In the genomic region with DNA sequence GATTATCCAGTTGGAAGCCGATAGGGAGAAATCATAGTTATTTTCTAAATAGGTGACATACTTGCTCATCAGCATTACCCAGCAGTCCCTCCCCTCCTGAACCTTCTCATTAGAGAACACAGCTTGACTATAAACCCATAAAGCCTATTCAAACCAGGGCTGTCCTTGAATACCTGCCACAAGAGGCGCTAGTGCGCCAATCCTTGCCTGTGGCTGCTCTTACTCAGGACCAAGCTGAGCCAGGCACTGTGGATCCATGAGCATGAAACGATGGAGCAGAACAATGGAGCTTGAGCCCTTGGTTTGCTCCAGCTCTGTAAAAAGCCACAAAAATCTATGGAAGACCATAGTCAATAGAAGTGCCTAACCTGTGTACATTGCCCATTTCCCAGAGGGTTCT, we compare ENCODE assay signal across 10 mouse cellular contexts. TPM values are rescaled to one million over a fixed set of nuclear protein-coding genes. Genes with fewer than 3 reads are reported as not detected.
DNase-seq lines count a peak whose midpoint lies in the region; ATAC-seq and TF ChIP-seq lines count a peak whose summit lies in the region.
"Had no signal": no experiment of that assay in that cellular context is flagged by ENCODE, and none has a peak within 500 bp of the region (broad histone marks: within the 10 kb centered on the region; RNA-seq: fewer than 3 reads in every experiment).

No protein-coding gene starts in this region.

- no peaks in the 10 kb centered on the region for H3K27me3 ChIP-seq in kidney, embryonic 14.5 days (ENCODE audit: control insufficient read depth, insufficient read depth, low read length)
- H3K27me3 ChIP-seq in intestine, embryonic 16.5 days (replicated peaks; ENCODE audit: control insufficient read depth, insufficient read depth, low read length) = no peaks in the 10 kb centered on the region
- H3K27me3 ChIP-seq: liver, embryonic 13.5 days; stomach, embryonic 15.5 days had no signal

- H3K27ac ChIP-seq in kidney, embryonic 14.5 days (ENCODE audit: low read depth, low read length) = no peak overlapping the region
- no peak overlapping the region for H3K27ac ChIP-seq in intestine, embryonic 16.5 days (ENCODE audit: low read length)
- no peak overlapping the region for H3K27ac ChIP-seq in left cerebral cortex, adult 2 months
- H3K27ac ChIP-seq: liver, embryonic 13.5 days; stomach, embryonic 15.5 days had no signal

- ATAC-seq in kidney, embryonic 14.5 days (ENCODE audit: low FRiP score, low TSS enrichment) = no peak
- ATAC-seq in intestine, embryonic 16.5 days = 0 out of 2 replicates have a peak, but pooled peaks have one; percentile 44

- intact Hi-C loops in left cerebral cortex, adult 2 months (cut with DNase I) = loop anchor here (5.0 kb wide), 1 partner anchor 189 kb away; no protein-coding TSS in a partner anchor

- H3K36me3 ChIP-seq in kidney, embryonic 14.5 days (ENCODE audit: control insufficient read depth, insufficient read depth, low read length) = no peaks in the 10 kb centered on the region
- H3K36me3 ChIP-seq in intestine, embryonic 16.5 days (ENCODE audit: control insufficient read depth, insufficient read depth, low read length) = no peaks in the 10 kb centered on the region
- H3K36me3 ChIP-seq: liver, embryonic 13.5 days; stomach, embryonic 15.5 days had no signal

- H3K4me3 ChIP-seq in kidney, embryonic 14.5 days (ENCODE audit: low read length) = no peak overlapping the region
- no peak overlapping the region for H3K4me3 ChIP-seq in intestine, embryonic 16.5 days (ENCODE audit: low read length)
- H3K4me3 ChIP-seq in left cerebral cortex, adult 2 months = no peak overlapping the region
- H3K4me3 ChIP-seq: liver, embryonic 13.5 days; stomach, embryonic 15.5 days had no signal

- H3K9ac ChIP-seq in kidney, embryonic 14.5 days (ENCODE audit: low read depth, low read length) = no peak overlapping the region
- no peak overlapping the region for H3K9ac ChIP-seq in intestine, embryonic 16.5 days (ENCODE audit: low read depth, low read length)
- H3K9ac ChIP-seq: liver, embryonic 13.5 days; stomach, embryonic 15.5 days had no signal

- DNase-seq in kidney, adult 11 months = peak; percentile 37
- peak; percentile 36 for DNase-seq in adipocyte (ENCODE audit: low spot score)
- DNase-seq in embryo, embryonic 10.5 days (ENCODE audit: low spot score) = peak; percentile 73
- peak; percentile 28 to 46 for DNase-seq in left cerebral cortex, adult 2 months (ENCODE audit: extremely low spot score in 1 of 2, low spot score in 2 of 2)
- peak; percentile 13 for DNase-seq in retina, adult 2 months (ENCODE audit: low read depth, low spot score)
- DNase-seq in spleen, adult 12 weeks (ENCODE audit: low spot score) = no peak
- DNase-seq: liver, embryonic 13.5 days had no signal

- no peak overlapping the region for H3K4me2 ChIP-seq in kidney, embryonic 14.5 days (replicated peaks; ENCODE audit: low read depth, low read length)
- no peak overlapping the region for H3K4me2 ChIP-seq in intestine, embryonic 16.5 days (ENCODE audit: low read depth, low read length)
- H3K4me2 ChIP-seq: liver, embryonic 13.5 days; stomach, embryonic 15.5 days had no signal

- TF ChIP-seq CTCF in left cerebral cortex, adult 2 months (IDR thresholded peaks at IDR 0.05) = peak; percentile 59

- 60% methylated on average over 4 of the region's 4 CpGs for WGBS in kidney, embryonic 14.5 days
- 58% methylated on average over 4 of the region's 4 CpGs for WGBS in intestine, embryonic 16.5 days

- H3K9me3 ChIP-seq in kidney, embryonic 14.5 days (ENCODE audit: control insufficient read depth, low read length) = no peaks in the 10 kb centered on the region
- H3K9me3 ChIP-seq in intestine, embryonic 16.5 days (ENCODE audit: control insufficient read depth, low read length) = no peaks in the 10 kb centered on the region
- H3K9me3 ChIP-seq: liver, embryonic 13.5 days; stomach, embryonic 15.5 days had no signal

- no peaks in the 10 kb centered on the region for H3K4me1 ChIP-seq in kidney, embryonic 14.5 days (ENCODE audit: control insufficient read depth, insufficient read depth, low read length)
- H3K4me1 ChIP-seq in intestine, embryonic 16.5 days (ENCODE audit: control insufficient read depth, insufficient read depth, low read length) = no peaks in the 10 kb centered on the region
- H3K4me1 ChIP-seq: liver, embryonic 13.5 days had no signal

RNA-seq across cellular contexts. Expression of a gene that starts 7.2 kb away (rescaled TPM):
- 0.21 and 0.32 TPM in 2 replicates for polyA plus RNA-seq in kidney, embryonic 14.5 days (2014; fragmentation: Nextera tagmentation; extraction: Ambion mirVana)
- not detected in 2 replicates for polyA plus RNA-seq in intestine, embryonic 16.5 days (2015; fragmentation: Nextera tagmentation; extraction: Ambion mirVana)
- 1 to 10 TPM; 2.2 to 2.4 TPM for total RNA-seq in left cerebral cortex, adult 2 months (2021)
- polyA plus RNA-seq: liver, embryonic 13.5 days had no signal
